In the genomic region with DNA sequence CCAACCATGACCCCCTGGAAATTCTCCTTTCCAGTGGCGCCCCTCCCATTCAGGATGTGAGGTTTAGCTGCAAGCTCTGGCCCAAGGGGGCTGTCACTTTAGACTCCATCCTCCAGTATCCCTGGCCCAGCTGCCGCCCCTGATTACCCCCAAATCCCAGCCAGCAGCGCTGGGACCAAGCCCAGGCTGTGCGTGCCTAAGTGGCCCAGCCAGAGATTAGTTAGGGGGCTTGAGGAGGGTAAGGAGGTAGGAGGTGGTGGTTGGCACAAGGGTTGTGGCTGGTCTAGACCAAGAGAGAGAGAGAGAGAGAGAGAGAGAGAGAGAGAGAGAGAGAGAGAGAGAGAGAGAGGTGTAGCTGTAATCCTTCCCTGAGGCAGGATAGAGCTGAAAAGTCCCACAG, we compare ENCODE assay signal across 14 mouse cellular contexts. TPM values are rescaled to one million over a fixed set of nuclear protein-coding genes. Genes with fewer than 3 reads are reported as not detected.
DNase-seq lines count a peak whose midpoint lies in the region; ATAC-seq and TF ChIP-seq lines count a peak whose summit lies in the region.
"Had no signal": no experiment of that assay in that cellular context is flagged by ENCODE, and none has a peak within 500 bp of the region (broad histone marks: within the 10 kb centered on the region; RNA-seq: fewer than 3 reads in every experiment).

No protein-coding gene starts in this region.

- H3K9ac ChIP-seq in hindbrain, embryonic 11.5 days (ENCODE audit: low read depth, low read length): peak overlapping the region; percentile 49
- H3K9ac ChIP-seq in limb, embryonic 15.5 days: no peak overlapping the region
- H3K9ac ChIP-seq in neural tube, embryonic 13.5 days: peak overlapping the region; percentile 86

- ATAC-seq in hindbrain, embryonic 11.5 days (ENCODE audit: low FRiP score): no peak
- no peak for ATAC-seq in limb, embryonic 15.5 days (ENCODE audit: insufficient number of reproducible peaks, low FRiP score, low TSS enrichment, low read depth)
- no peak for ATAC-seq in neural tube, embryonic 13.5 days (ENCODE audit: low read depth)
- ATAC-seq: lung, postnatal 0 days had no signal

- H3K27ac ChIP-seq in forebrain, embryonic 10.5 days: no peak overlapping the region; the same call in 1 of the 2 replicates
- peak overlapping the region; percentile 81 for H3K27ac ChIP-seq in hindbrain, embryonic 11.5 days (ENCODE audit: low read depth, low read length)
- 0 out of 2 replicates have a peak overlapping the region, but pooled peaks have one; percentile 43 for H3K27ac ChIP-seq in limb, embryonic 15.5 days
- peak overlapping the region; percentile 92 for H3K27ac ChIP-seq in neural tube, embryonic 13.5 days (replicated peaks)
- no peak overlapping the region for H3K27ac ChIP-seq in cerebellum, adult 2 months (ENCODE audit: insufficient read depth, low read length)

- no peaks in the 10 kb centered on the region for H3K9me3 ChIP-seq in forebrain, embryonic 10.5 days
- no peaks in the 10 kb centered on the region for H3K9me3 ChIP-seq in hindbrain, embryonic 11.5 days (ENCODE audit: control insufficient read depth, low read length)
- H3K9me3 ChIP-seq in limb, embryonic 15.5 days: no peaks in the 10 kb centered on the region
- H3K9me3 ChIP-seq in neural tube, embryonic 13.5 days: no peaks in the 10 kb centered on the region

- H3K4me1 ChIP-seq in forebrain, embryonic 10.5 days: peaks cover 93% of the 10 kb centered on the region
- H3K4me1 ChIP-seq in hindbrain, embryonic 11.5 days (replicated peaks; ENCODE audit: control insufficient read depth, insufficient read depth, low read length): peaks cover 20% of the 10 kb centered on the region
- peaks cover 86% of the 10 kb centered on the region for H3K4me1 ChIP-seq in limb, embryonic 15.5 days
- peaks cover 100% of the 10 kb centered on the region for H3K4me1 ChIP-seq in neural tube, embryonic 13.5 days (replicated peaks)
- peaks cover 7% of the 10 kb centered on the region for H3K4me1 ChIP-seq in cerebellum, adult 2 months (ENCODE audit: control insufficient read depth, insufficient read depth, low read length)

- peak overlapping the region; percentile 77 for H3K4me2 ChIP-seq in hindbrain, embryonic 11.5 days (replicated peaks; ENCODE audit: low read depth, low read length)
- H3K4me2 ChIP-seq in limb, embryonic 15.5 days: peak overlapping the region; percentile 44
- peak overlapping the region; percentile 81 for H3K4me2 ChIP-seq in neural tube, embryonic 13.5 days
- H3K4me2 ChIP-seq: liver, embryonic 11.5 days had no signal

- H3K36me3 ChIP-seq in forebrain, embryonic 10.5 days (replicated peaks): no peaks in the 10 kb centered on the region
- H3K36me3 ChIP-seq in hindbrain, embryonic 11.5 days (ENCODE audit: control insufficient read depth, insufficient read depth, low read length): no peaks in the 10 kb centered on the region
- no peaks in the 10 kb centered on the region for H3K36me3 ChIP-seq in limb, embryonic 15.5 days
- no peaks in the 10 kb centered on the region for H3K36me3 ChIP-seq in neural tube, embryonic 13.5 days

- DNase-seq in forebrain, embryonic 10.5 days (ENCODE audit: extremely low spot score, low spot score): no peak
- peak; percentile 37 for DNase-seq in hindbrain, embryonic 11.5 days (ENCODE audit: low spot score)
- DNase-seq in adrenal gland, postnatal 10 days: no peak
- no peak for DNase-seq in cerebellum, adult 2 months
- no peak for DNase-seq in left cerebral cortex, postnatal 4 days
- DNase-seq: adrenal gland, postnatal 25 days; kidney, adult 8-10 months; right cerebral cortex, adult 18-20 months; thymus, postnatal 25 days had no signal

- H3K27me3 ChIP-seq in forebrain, embryonic 10.5 days (ENCODE audit: poor library complexity, severe bottlenecking): peaks cover 100% of the 10 kb centered on the region
- H3K27me3 ChIP-seq in hindbrain, embryonic 11.5 days (ENCODE audit: control insufficient read depth, insufficient read depth, low read length): peaks cover 95% of the 10 kb centered on the region
- H3K27me3 ChIP-seq in limb, embryonic 15.5 days: peaks cover 96% of the 10 kb centered on the region
- H3K27me3 ChIP-seq in neural tube, embryonic 13.5 days: peaks cover 87% of the 10 kb centered on the region
- H3K27me3 ChIP-seq in cerebellum, adult 2 months (ENCODE audit: control insufficient read depth, insufficient read depth, low read length): no peaks in the 10 kb centered on the region

- peak overlapping the region; percentile 53 for H3K4me3 ChIP-seq in forebrain, embryonic 10.5 days
- H3K4me3 ChIP-seq in hindbrain, embryonic 11.5 days (ENCODE audit: low read depth, low read length): peak overlapping the region; percentile 58
- peak overlapping the region; percentile 25 for H3K4me3 ChIP-seq in limb, embryonic 15.5 days
- peak overlapping the region; percentile 69 for H3K4me3 ChIP-seq in neural tube, embryonic 13.5 days
- no peak overlapping the region for H3K4me3 ChIP-seq in cerebellum, adult 2 months (replicated peaks; ENCODE audit: insufficient read depth, low read depth, low read length)

- TF ChIP-seq CTCF in cerebellum, adult 2 months (IDR thresholded peaks at IDR 0.05; ENCODE audit: borderline replicate concordance, insufficient read depth, low read depth, low read length): no peak

- TF ChIP-seq POLR2A in cerebellum, adult 2 months (IDR thresholded peaks at IDR 0.05; ENCODE audit: borderline replicate concordance, insufficient read depth, low read length): no peak

- 0% methylated on average over 4 of the region's 4 CpGs for WGBS in forebrain, embryonic 10.5 days
- WGBS in hindbrain, embryonic 11.5 days: 0% methylated on average over 4 of the region's 4 CpGs
- WGBS in limb, embryonic 15.5 days: 9% methylated on average over 4 of the region's 4 CpGs
- 0% methylated on average over 4 of the region's 4 CpGs for WGBS in neural tube, embryonic 13.5 days
- 78% methylated on average over 4 of the region's 4 CpGs for WGBS in cerebellum, adult 2 months

- intact Hi-C loops in left cerebral cortex, postnatal 4 days (cut with DNase I): loop anchor here (10.0 kb wide), 1 partner anchor 197 kb away; no protein-coding TSS in a partner anchor

RNA-seq across cellular contexts. Expression of gene Nxph4, which starts 2.8 kb away (rescaled TPM):
- 3.0 and 9.5 TPM in 2 replicates for polyA plus RNA-seq in forebrain, embryonic 10.5 days (2016; fragmentation: Nextera tagmentation; extraction: Ambion mirVana)
- 54.5 and 59.8 TPM in 2 replicates for polyA plus RNA-seq in hindbrain, embryonic 11.5 days (2014; fragmentation: Nextera tagmentation; extraction: Ambion mirVana)
- 21.7 and 25.1 TPM in 2 replicates for polyA plus RNA-seq in limb, embryonic 15.5 days (2015; fragmentation: Nextera tagmentation; extraction: Ambion mirVana)
- polyA plus RNA-seq in neural tube, embryonic 13.5 days (2015; fragmentation: Nextera tagmentation; extraction: Ambion mirVana): 128 and 133 TPM in 2 replicates
- total RNA-seq in adrenal gland, postnatal 10 days (2021): 1 to 10 TPM; 5.3 TPM
- 30.3 and 33.8 TPM in 2 replicates for polyA plus RNA-seq in cerebellum, adult 2 months (2012; rRNA removed)
- 10 to 100 TPM; 12.9 to 14.4 TPM for total RNA-seq in left cerebral cortex, postnatal 4 days (2021)
- total RNA-seq: granulocyte monocyte progenitor cell, adult 5-6 weeks had no signal

RNA-seq across cellular contexts. Expression of gene Shmt2, which starts 9.3 kb away (rescaled TPM):
- polyA plus RNA-seq in forebrain, embryonic 10.5 days (2016; fragmentation: Nextera tagmentation; extraction: Ambion mirVana): 124 and 129 TPM in 2 replicates
- polyA plus RNA-seq in hindbrain, embryonic 11.5 days (2014; fragmentation: Nextera tagmentation; extraction: Ambion mirVana): 70.3 and 70.4 TPM in 2 replicates
- polyA plus RNA-seq in limb, embryonic 15.5 days (2015; fragmentation: Nextera tagmentation; extraction: Ambion mirVana): 112 and 122 TPM in 2 replicates
- polyA plus RNA-seq in neural tube, embryonic 13.5 days (2015; fragmentation: Nextera tagmentation; extraction: Ambion mirVana): 52.4 and 53.0 TPM in 2 replicates
- 10 to 100 TPM; 56.1 to 57.7 TPM for total RNA-seq in adrenal gland, postnatal 10 days (2021)
- polyA plus RNA-seq in cerebellum, adult 2 months (2012; rRNA removed): 68.2 and 69.8 TPM in 2 replicates
- 10 to 100 TPM; 39.7 to 39.9 TPM for total RNA-seq in left cerebral cortex, postnatal 4 days (2021)

RNA-seq across cellular contexts. Expression of gene Ndufa4l2, which starts 16.8 kb away (rescaled TPM):
- 2.6 and 2.9 TPM in 2 replicates for polyA plus RNA-seq in forebrain, embryonic 10.5 days (2016; fragmentation: Nextera tagmentation; extraction: Ambion mirVana)
- polyA plus RNA-seq in hindbrain, embryonic 11.5 days (2014; fragmentation: Nextera tagmentation; extraction: Ambion mirVana): 6.5 and 7.0 TPM in 2 replicates
- 328 and 370 TPM in 2 replicates for polyA plus RNA-seq in limb, embryonic 15.5 days (2015; fragmentation: Nextera tagmentation; extraction: Ambion mirVana)
- polyA plus RNA-seq in neural tube, embryonic 13.5 days (2015; fragmentation: Nextera tagmentation; extraction: Ambion mirVana): 10.1 and 10.6 TPM in 2 replicates
- 10 to 100 TPM; 49.3 to 56.4 TPM for total RNA-seq in adrenal gland, postnatal 10 days (2021)
- 10.4 and 11.5 TPM in 2 replicates for polyA plus RNA-seq in cerebellum, adult 2 months (2012; rRNA removed)
- total RNA-seq in left cerebral cortex, postnatal 4 days (2021): 1 to 10 TPM; 4.9 to 7.5 TPM

RNA-seq across cellular contexts. Expression of gene Stac3, which starts 30.1 kb away (rescaled TPM):
- polyA plus RNA-seq in forebrain, embryonic 10.5 days (2016; fragmentation: Nextera tagmentation; extraction: Ambion mirVana): 0.30 and 0.41 TPM in 2 replicates
- 0.36 and 0.43 TPM in 2 replicates for polyA plus RNA-seq in hindbrain, embryonic 11.5 days (2014; fragmentation: Nextera tagmentation; extraction: Ambion mirVana)
- 17.2 and 38.7 TPM in 2 replicates for polyA plus RNA-seq in limb, embryonic 15.5 days (2015; fragmentation: Nextera tagmentation; extraction: Ambion mirVana)
- 2.4 and 3.2 TPM in 2 replicates for polyA plus RNA-seq in neural tube, embryonic 13.5 days (2015; fragmentation: Nextera tagmentation; extraction: Ambion mirVana)
- 10 to 100 TPM in 1 of 2 experiments, 1 to 10 TPM in 1; 5.2 to 16.9 TPM for total RNA-seq in adrenal gland, postnatal 10 days (2021)
- 8.3 TPM in 2 replicates for polyA plus RNA-seq in cerebellum, adult 2 months (2012; rRNA removed)
- total RNA-seq in left cerebral cortex, postnatal 4 days (2021): 1 to 10 TPM; 5.1 to 5.2 TPM

Comparison
In these comparisons a context has a peak if more than half of its experiments do, and no peak if none do; other contexts are left out.
1. H3K27ac ChIP-seq: peak in hindbrain, embryonic 11.5 days (single experiment), limb, embryonic 15.5 days (single experiment) and neural tube, embryonic 13.5 days (single experiment); none in forebrain, embryonic 10.5 days (single experiment) and cerebellum, adult 2 months (single experiment).
2. RNA of gene Ndufa4l2, which starts 16.8 kb away (polyA plus RNA-seq): 328 to 370 TPM in limb, embryonic 15.5 days; 10.1 to 10.6 TPM in neural tube, embryonic 13.5 days, 10.4 to 11.5 TPM in cerebellum, adult 2 months, 6.5 to 7.0 TPM in hindbrain, embryonic 11.5 days and 2.6 to 2.9 TPM in forebrain, embryonic 10.5 days; every median in the first group is over 10 times any median in the second.
3. Peak in every context shown above with its lines, with median percentiles within 50 percentile points of each other: H3K4me2 ChIP-seq.